Mouse (Mus musculus) G1E (cell line): ENCODE data around the gene Gpr84.

Experiments
- CTCF ChIP-seq: IDR thresholded peaks from 2 replicates; pipeline ENCODE4 v1.5.1; 2012; ENCODE audit warnings: low read depth, low read length, inconsistent platforms, mixed read lengths
- GATA2 ChIP-seq: IDR thresholded peaks from 2 replicates; pipeline ENCODE4 v1.6.1; 2012; ENCODE audit warnings: low read depth, low read length, inconsistent platforms, borderline replicate concordance

GRCm38 (mm10) chr15:103318201-103318816 is 7.9 kb upstream of the Gpr84 start:
- TF ChIP-seq GATA2 (no peak), CTCF (no peak)
